Mouse (Mus musculus): ENCODE measurements around the gene Rhobtb1. TPM values are rescaled to one million over a fixed set of nuclear protein-coding genes. Genes with fewer than 3 reads are reported as not detected.

The Rhobtb1 gene
- polyA plus RNA-seq, 1 experiment = 7.5 TPM

- TF ChIP-seq MYOG (IDR thresholded peaks at IDR 0.05; ENCODE audit: control insufficient read depth in 1 of 3, insufficient read depth in 1 of 3, insufficient read length in 2 of 3, low read depth in 2 of 3) (peak in 1 of 3 experiments; percentile 13), CEBPB (IDR thresholded peaks at IDR 0.05; ENCODE audit: insufficient read depth, poor library complexity, severe bottlenecking) (no peak)
- Histone ChIP-seq H3K36me3 (ENCODE audit: control insufficient read depth, insufficient read depth) (no peaks in the 10 kb centered on the region), H3ac (ENCODE audit: control insufficient read depth, insufficient read length) (no peak overlapping the region), H3K79me2 (ENCODE audit: control insufficient read depth, insufficient read depth) (no peaks in the 10 kb centered on the region), H3K27me3 (ENCODE audit: control insufficient read depth, insufficient read depth, insufficient read length) (no peaks in the 10 kb centered on the region), H3K4me2 (ENCODE audit: low read depth) (peak overlapping the region; percentile 24), H3K4me3 (no peak overlapping the region)
Observed at GRCm38 (mm10) chr10:69157471-69157870, 6.2 kb downstream of the Rhobtb1 start.

- H3K36me3 ChIP-seq (ENCODE audit: control insufficient read depth, insufficient read depth) = no peaks in the 10 kb centered on the region
- H3K4me2 ChIP-seq (ENCODE audit: low read depth) = no peak overlapping the region
- no peaks in the 10 kb centered on the region for H3K79me2 ChIP-seq (ENCODE audit: control insufficient read depth, insufficient read depth)
- H3ac ChIP-seq (ENCODE audit: control insufficient read depth, insufficient read length) = no peak overlapping the region
- TF ChIP-seq POLR2AphosphoS2 (IDR thresholded peaks at IDR 0.05; ENCODE audit: insufficient read length, low read depth) = no peak
- TF ChIP-seq CEBPB (IDR thresholded peaks at IDR 0.05; ENCODE audit: insufficient read depth, poor library complexity, severe bottlenecking) = no peak
- no peak for TF ChIP-seq MYOD1 (IDR thresholded peaks at IDR 0.05; ENCODE audit: control insufficient read depth in 1 of 3, insufficient read length in 2 of 3, low read depth in 2 of 3)
- no peak for TF ChIP-seq SRF (IDR thresholded peaks at IDR 0.05; ENCODE audit: control insufficient read depth, insufficient read length, low read depth)
- no peak for TF ChIP-seq TCF3 (IDR thresholded peaks at IDR 0.05; ENCODE audit: insufficient read length, low read depth)
- TF ChIP-seq TCF12 (IDR thresholded peaks at IDR 0.05; ENCODE audit: insufficient read depth, poor library complexity, severe bottlenecking) = no peak
- no peak for TF ChIP-seq POLR2A (IDR thresholded peaks at IDR 0.05; ENCODE audit: insufficient read length, low read depth)
- TF ChIP-seq E2F4 (IDR thresholded peaks at IDR 0.05; ENCODE audit: insufficient read depth) = no peak
- no peak overlapping the region for H3K4me3 ChIP-seq
- no peaks in the 10 kb centered on the region for H3K27me3 ChIP-seq (ENCODE audit: control insufficient read depth, insufficient read depth, insufficient read length)
Observed at GRCm38 (mm10) chr10:69160877-69161276, 9.6 kb downstream of the Rhobtb1 start.

GRCm38 (mm10) chr10:69161503-69161902 is 10.3 kb downstream of the Rhobtb1 start:
- H3K79me2 ChIP-seq (ENCODE audit: control insufficient read depth, insufficient read depth) = no peaks in the 10 kb centered on the region
- H3K27me3 ChIP-seq (ENCODE audit: control insufficient read depth, insufficient read depth, insufficient read length) = no peaks in the 10 kb centered on the region

GRCm38 (mm10) chr10:69162577-69162976 is 11.3 kb downstream of the Rhobtb1 start:
- TF ChIP-seq SRF (IDR thresholded peaks at IDR 0.05; ENCODE audit: control insufficient read depth, insufficient read length, low read depth) (no peak), MYOG (IDR thresholded peaks at IDR 0.05; ENCODE audit: control insufficient read depth in 1 of 3, insufficient read depth in 1 of 3, insufficient read length in 2 of 3, low read depth in 2 of 3) (no peak), MYOD1 (IDR thresholded peaks at IDR 0.05; ENCODE audit: control insufficient read depth in 1 of 3, insufficient read length in 2 of 3, low read depth in 2 of 3) (no peak), E2F4 (IDR thresholded peaks at IDR 0.05; ENCODE audit: insufficient read depth) (no peak), CEBPB (IDR thresholded peaks at IDR 0.05; ENCODE audit: insufficient read depth, poor library complexity, severe bottlenecking) (no peak), USF1 (IDR thresholded peaks at IDR 0.05; ENCODE audit: low read depth) (no peak), REST (IDR thresholded peaks at IDR 0.05; ENCODE audit: insufficient read depth, insufficient read length) (no peak), TCF3 (IDR thresholded peaks at IDR 0.05; ENCODE audit: insufficient read length, low read depth) (no peak), TCF12 (IDR thresholded peaks at IDR 0.05; ENCODE audit: insufficient read depth, poor library complexity, severe bottlenecking) (no peak), POLR2A (IDR thresholded peaks at IDR 0.05; ENCODE audit: insufficient read length, low read depth) (no peak), POLR2AphosphoS2 (IDR thresholded peaks at IDR 0.05; ENCODE audit: insufficient read length, low read depth) (no peak)
- H3K4me3 ChIP-seq = no peak overlapping the region
- H3K79me2 ChIP-seq (ENCODE audit: control insufficient read depth, insufficient read depth) = no peaks in the 10 kb centered on the region
- no peaks in the 10 kb centered on the region for H3K36me3 ChIP-seq (ENCODE audit: control insufficient read depth, insufficient read depth)
- no peak overlapping the region for H3K4me2 ChIP-seq (ENCODE audit: low read depth)
- no peak overlapping the region for H3ac ChIP-seq (ENCODE audit: control insufficient read depth, insufficient read length)
- no peaks in the 10 kb centered on the region for H3K27me3 ChIP-seq (ENCODE audit: control insufficient read depth, insufficient read depth, insufficient read length)

More at GRCm38 (mm10) chr10:69161503-69161902, 10.3 kb downstream of the Rhobtb1 start:
- TF ChIP-seq MYOD1 (IDR thresholded peaks at IDR 0.05; ENCODE audit: control insufficient read depth in 1 of 3, insufficient read length in 2 of 3, low read depth in 2 of 3) = no peak
- TF ChIP-seq TCF12 (IDR thresholded peaks at IDR 0.05; ENCODE audit: insufficient read depth, poor library complexity, severe bottlenecking) = no peak
- no peak for TF ChIP-seq MYOG (IDR thresholded peaks at IDR 0.05; ENCODE audit: control insufficient read depth in 1 of 3, insufficient read depth in 1 of 3, insufficient read length in 2 of 3, low read depth in 2 of 3)
- no peak for TF ChIP-seq POLR2A (IDR thresholded peaks at IDR 0.05; ENCODE audit: insufficient read length, low read depth)
- no peak for TF ChIP-seq CEBPB (IDR thresholded peaks at IDR 0.05; ENCODE audit: insufficient read depth, poor library complexity, severe bottlenecking)
- no peak for TF ChIP-seq USF1 (IDR thresholded peaks at IDR 0.05; ENCODE audit: low read depth)
- no peak for TF ChIP-seq SRF (IDR thresholded peaks at IDR 0.05; ENCODE audit: control insufficient read depth, insufficient read length, low read depth)
- TF ChIP-seq TCF3 (IDR thresholded peaks at IDR 0.05; ENCODE audit: insufficient read length, low read depth) = no peak
- TF ChIP-seq REST (IDR thresholded peaks at IDR 0.05; ENCODE audit: insufficient read depth, insufficient read length) = no peak
- TF ChIP-seq E2F4 (IDR thresholded peaks at IDR 0.05; ENCODE audit: insufficient read depth) = no peak
- no peak for TF ChIP-seq POLR2AphosphoS2 (IDR thresholded peaks at IDR 0.05; ENCODE audit: insufficient read length, low read depth)
- H3K4me2 ChIP-seq (ENCODE audit: low read depth) = no peak overlapping the region
- H3ac ChIP-seq (ENCODE audit: control insufficient read depth, insufficient read length) = no peak overlapping the region
- no peaks in the 10 kb centered on the region for H3K36me3 ChIP-seq (ENCODE audit: control insufficient read depth, insufficient read depth)
- H3K4me3 ChIP-seq = no peak overlapping the region

- no peak overlapping the region for H3K4me3 ChIP-seq
Observed at GRCm38 (mm10) chr10:69163216-69163615, 12.0 kb downstream of the Rhobtb1 start.

More at GRCm38 (mm10) chr10:69163216-69163615, 12.0 kb downstream of the Rhobtb1 start:
- no peaks in the 10 kb centered on the region for H3K79me2 ChIP-seq (ENCODE audit: control insufficient read depth, insufficient read depth)
- H3K4me2 ChIP-seq (ENCODE audit: low read depth) = no peak overlapping the region
- no peaks in the 10 kb centered on the region for H3K36me3 ChIP-seq (ENCODE audit: control insufficient read depth, insufficient read depth)
- no peak overlapping the region for H3ac ChIP-seq (ENCODE audit: control insufficient read depth, insufficient read length)
- no peaks in the 10 kb centered on the region for H3K27me3 ChIP-seq (ENCODE audit: control insufficient read depth, insufficient read depth, insufficient read length)
- no peak for TF ChIP-seq MYOG (IDR thresholded peaks at IDR 0.05; ENCODE audit: control insufficient read depth in 1 of 3, insufficient read depth in 1 of 3, insufficient read length in 2 of 3, low read depth in 2 of 3)
- no peak for TF ChIP-seq CEBPB (IDR thresholded peaks at IDR 0.05; ENCODE audit: insufficient read depth, poor library complexity, severe bottlenecking)
- no peak for TF ChIP-seq E2F4 (IDR thresholded peaks at IDR 0.05; ENCODE audit: insufficient read depth)
- TF ChIP-seq MYOD1 (IDR thresholded peaks at IDR 0.05; ENCODE audit: control insufficient read depth in 1 of 3, insufficient read length in 2 of 3, low read depth in 2 of 3) = no peak
- no peak for TF ChIP-seq POLR2A (IDR thresholded peaks at IDR 0.05; ENCODE audit: insufficient read length, low read depth)
